Mouse (Mus musculus): ENCODE results near the gene Actrt2. TPM values are rescaled to one million over a fixed set of nuclear protein-coding genes. Genes with fewer than 3 reads are reported as not detected.

Actrt2 gene
- polyA plus RNA-seq, 1 experiment from 2014 or later: not detected

DNA sequence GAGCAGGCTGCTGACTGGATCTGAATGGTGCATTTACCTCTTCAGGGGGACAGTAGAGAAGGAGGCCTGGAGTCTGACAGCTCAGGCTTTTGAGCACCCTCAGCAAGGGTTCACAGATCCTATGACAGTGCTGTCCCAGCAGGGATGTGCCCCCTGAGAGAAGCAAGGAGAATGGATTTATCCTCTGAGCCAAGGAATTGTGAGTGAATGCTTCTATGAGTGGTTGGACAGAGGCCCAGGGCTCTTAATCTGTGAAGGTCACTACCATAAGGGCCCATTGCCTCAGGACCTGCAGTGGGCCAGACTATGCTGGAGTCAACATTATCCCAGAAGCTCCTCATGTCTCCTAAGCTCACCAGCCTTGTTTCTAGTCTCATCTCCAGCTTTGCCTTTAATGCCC is 7.6 kb downstream of the Actrt2 start:
- no peak overlapping the region for H3K9ac ChIP-seq (replicated peaks; ENCODE audit: low read length)
- ATAC-seq (replicated peaks; ENCODE audit: insufficient number of reproducible peaks, low FRiP score, low TSS enrichment, low read depth) (no peak), DNase-seq (ENCODE audit: low spot score) (no peak)
- H3K27ac ChIP-seq (replicated peaks; ENCODE audit: low read depth, low read length): no peak overlapping the region
- no peaks in the 10 kb centered on the region for H3K9me3 ChIP-seq (replicated peaks; ENCODE audit: control insufficient read depth, low read length)
- no peaks in the 10 kb centered on the region for H3K4me1 ChIP-seq (ENCODE audit: control insufficient read depth, insufficient read depth, low read length)
- H3K4me3 ChIP-seq (ENCODE audit: low read depth, low read length): no peak overlapping the region
- no peaks in the 10 kb centered on the region for H3K27me3 ChIP-seq (ENCODE audit: control insufficient read depth, insufficient read depth, low read length)
- H3K36me3 ChIP-seq (replicated peaks; ENCODE audit: control insufficient read depth, insufficient read depth, low read depth, low read length): no peaks in the 10 kb centered on the region
- H3K4me2 ChIP-seq (ENCODE audit: low read depth, low read length): no peak overlapping the region

DNA sequence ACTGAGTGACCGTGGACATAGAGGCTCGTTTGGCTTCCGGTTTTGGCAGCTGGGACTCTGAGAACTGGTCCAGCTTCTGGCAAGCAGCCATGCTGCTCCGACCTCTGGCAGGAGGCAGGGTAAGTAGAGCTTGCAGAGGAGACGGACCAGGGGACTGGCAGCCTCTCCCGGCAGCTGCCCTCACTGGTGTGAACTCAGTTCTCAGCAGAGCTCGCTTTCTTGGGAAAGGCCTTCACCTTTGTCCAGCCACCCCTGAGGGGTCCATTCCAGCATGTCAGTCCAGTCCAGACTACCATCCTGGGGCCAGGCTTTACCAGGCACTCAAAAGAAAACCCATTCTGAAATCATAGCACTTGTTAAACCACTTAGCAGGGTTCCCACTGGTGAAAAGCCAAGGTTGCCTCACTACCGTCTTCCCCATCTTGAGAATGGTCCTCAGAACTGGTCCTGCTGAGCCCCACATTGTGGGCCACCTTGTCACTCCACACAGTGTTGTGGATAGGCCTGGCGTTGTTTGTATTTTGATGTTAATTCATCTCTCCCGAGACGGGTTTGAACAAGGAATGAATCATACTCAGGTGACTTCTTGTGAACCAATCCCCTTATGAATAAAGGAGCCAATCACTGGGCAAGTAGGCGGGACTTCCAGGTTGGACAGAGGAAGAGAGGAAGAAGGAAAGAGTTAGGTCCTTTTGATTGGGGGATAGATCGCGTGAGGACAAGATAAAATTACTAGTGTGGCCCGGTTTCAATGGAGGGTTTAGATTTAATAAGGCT is 12.3 kb downstream of the Actrt2 start:
- H3K4me3 ChIP-seq (ENCODE audit: low read depth, low read length): no peak overlapping the region
- WGBS: 86% methylated on average over 15 of the region's 15 CpGs
- no peak overlapping the region for H3K9ac ChIP-seq (replicated peaks; ENCODE audit: low read length)
- DNase-seq (ENCODE audit: low spot score): no peak
- peaks cover 6% of the 10 kb centered on the region; the same call in 1 of the 2 replicates for H3K4me1 ChIP-seq (ENCODE audit: control insufficient read depth, insufficient read depth, low read length)
- H3K27me3 ChIP-seq (ENCODE audit: control insufficient read depth, insufficient read depth, low read length): no peaks in the 10 kb centered on the region
- H3K9me3 ChIP-seq (replicated peaks; ENCODE audit: control insufficient read depth, low read length): no peaks in the 10 kb centered on the region
- H3K27ac ChIP-seq (replicated peaks; ENCODE audit: low read depth, low read length): no peak overlapping the region
- no peaks in the 10 kb centered on the region for H3K36me3 ChIP-seq (replicated peaks; ENCODE audit: control insufficient read depth, insufficient read depth, low read depth, low read length)
- no peak for ATAC-seq (replicated peaks; ENCODE audit: insufficient number of reproducible peaks, low FRiP score, low TSS enrichment, low read depth)
- no peak overlapping the region for H3K4me2 ChIP-seq (ENCODE audit: low read depth, low read length)

DNA sequence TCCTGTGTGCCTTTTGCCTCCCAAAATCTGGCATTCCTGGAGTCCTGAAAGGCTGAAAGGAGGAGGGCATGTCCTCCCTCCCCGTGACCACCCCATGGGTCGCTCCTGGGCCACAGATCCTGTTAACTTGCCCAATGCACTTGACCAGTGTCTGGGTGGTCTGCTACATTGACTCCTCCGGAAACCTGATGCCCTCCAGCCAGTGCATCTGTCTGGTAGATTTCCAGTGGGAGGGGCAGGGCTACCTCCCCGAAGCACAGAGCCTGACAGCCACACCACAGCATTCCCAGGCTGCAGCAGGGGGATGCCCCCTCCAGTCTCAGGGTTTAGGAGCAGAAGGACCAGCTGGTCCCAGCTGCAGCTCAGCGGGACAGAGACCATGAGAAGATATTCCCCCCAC is 15.2 kb downstream of the Actrt2 start:
- DNase-seq (ENCODE audit: low spot score): peak; percentile 58
- no peak overlapping the region for H3K9ac ChIP-seq (replicated peaks; ENCODE audit: low read length)
- H3K9me3 ChIP-seq (replicated peaks; ENCODE audit: control insufficient read depth, low read length): no peaks in the 10 kb centered on the region
- H3K4me3 ChIP-seq (ENCODE audit: low read depth, low read length): no peak overlapping the region
- no peak overlapping the region for H3K27ac ChIP-seq (replicated peaks; ENCODE audit: low read depth, low read length)
- H3K36me3 ChIP-seq (replicated peaks; ENCODE audit: control insufficient read depth, insufficient read depth, low read depth, low read length): no peaks in the 10 kb centered on the region
- H3K4me2 ChIP-seq (ENCODE audit: low read depth, low read length): no peak overlapping the region
- peak; percentile 64 for ATAC-seq (replicated peaks; ENCODE audit: insufficient number of reproducible peaks, low FRiP score, low TSS enrichment, low read depth)
- peaks cover 6% of the 10 kb centered on the region; the same call in 1 of the 2 replicates for H3K4me1 ChIP-seq (ENCODE audit: control insufficient read depth, insufficient read depth, low read length)
- 12% methylated on average over 5 of the region's 5 CpGs for WGBS
- H3K27me3 ChIP-seq (ENCODE audit: control insufficient read depth, insufficient read depth, low read length): no peaks in the 10 kb centered on the region

DNA sequence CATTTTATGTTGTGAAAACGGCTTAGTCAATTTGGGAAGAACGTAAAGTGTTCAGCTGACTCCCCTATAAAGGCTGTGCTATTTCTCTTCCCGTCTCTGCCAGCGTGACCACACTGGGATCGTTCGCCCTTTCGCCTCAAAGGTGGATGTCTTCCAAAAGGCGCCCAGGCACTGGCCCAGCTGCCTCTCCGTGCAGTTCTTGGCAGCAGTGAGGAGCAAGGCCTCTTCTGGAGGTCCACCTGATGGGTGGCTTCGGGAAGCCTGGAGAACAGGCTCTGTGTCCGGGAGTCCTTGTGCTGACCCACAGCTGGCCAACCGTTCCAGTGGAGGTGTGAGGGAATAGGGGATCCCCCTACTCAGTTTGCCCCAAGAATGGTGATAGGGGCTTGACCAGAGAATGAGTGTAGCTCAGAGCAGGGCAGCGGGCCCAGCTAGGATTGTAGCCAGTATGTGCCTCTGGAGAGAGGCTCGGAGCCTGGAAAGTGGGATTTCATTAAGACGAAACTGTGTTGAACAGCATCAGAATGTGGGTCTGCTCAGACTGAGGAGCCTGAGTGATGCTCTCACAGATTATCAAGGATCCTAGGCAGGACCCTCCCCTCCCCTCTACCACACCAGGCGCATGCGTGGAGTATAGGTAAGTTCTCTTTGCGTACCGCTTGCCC is 18.5 kb downstream of the Actrt2 start:
- WGBS: 77% methylated on average over 19 of the region's 19 CpGs

DNA sequence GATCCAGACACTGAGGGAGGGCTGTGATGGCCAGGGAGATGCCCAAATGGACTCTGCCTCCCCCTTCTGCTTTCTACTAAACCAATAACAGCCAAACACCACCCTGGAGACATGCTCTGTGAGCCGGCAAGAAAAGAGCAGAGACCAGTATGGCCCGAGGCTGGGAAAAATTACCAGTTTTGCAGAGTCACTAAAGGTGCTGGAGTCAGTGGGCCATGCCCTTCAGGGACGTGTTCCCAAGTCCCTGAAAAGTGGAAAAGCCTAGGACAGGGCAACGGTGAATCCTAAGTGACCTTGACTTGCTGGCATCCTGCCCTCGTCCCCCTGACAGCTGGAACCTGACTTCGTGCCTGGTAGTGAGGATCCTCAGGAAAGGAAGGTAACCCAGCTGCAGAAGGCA is 25.2 kb downstream of the Actrt2 start:
- Histone ChIP-seq H3K9ac (replicated peaks; ENCODE audit: low read length) (no peak overlapping the region), H3K36me3 (replicated peaks; ENCODE audit: control insufficient read depth, insufficient read depth, low read depth, low read length) (no peaks in the 10 kb centered on the region), H3K4me3 (ENCODE audit: low read depth, low read length) (no peak overlapping the region), H3K4me1 (ENCODE audit: control insufficient read depth, insufficient read depth, low read length) (peaks cover 13% of the 10 kb centered on the region), H3K27ac (replicated peaks; ENCODE audit: low read depth, low read length) (no peak overlapping the region), H3K27me3 (ENCODE audit: control insufficient read depth, insufficient read depth, low read length) (peaks cover 40% of the 10 kb centered on the region), H3K9me3 (replicated peaks; ENCODE audit: control insufficient read depth, low read length) (no peaks in the 10 kb centered on the region), H3K4me2 (ENCODE audit: low read depth, low read length) (no peak overlapping the region)
- ATAC-seq (replicated peaks; ENCODE audit: insufficient number of reproducible peaks, low FRiP score, low TSS enrichment, low read depth) (no peak), DNase-seq (ENCODE audit: low spot score) (no peak)
- 4% methylated on average over 6 of the region's 6 CpGs for WGBS

More for the DNA sequence above, 18.5 kb downstream of the Actrt2 start:
- H3K4me1 ChIP-seq (ENCODE audit: control insufficient read depth, insufficient read depth, low read length): peaks cover 6% of the 10 kb centered on the region; the same call in 1 of the 2 replicates
- no peak overlapping the region for H3K27ac ChIP-seq (replicated peaks; ENCODE audit: low read depth, low read length)
- H3K4me2 ChIP-seq (ENCODE audit: low read depth, low read length): no peak overlapping the region
- H3K4me3 ChIP-seq (ENCODE audit: low read depth, low read length): no peak overlapping the region
- H3K27me3 ChIP-seq (ENCODE audit: control insufficient read depth, insufficient read depth, low read length): no peaks in the 10 kb centered on the region
- ATAC-seq (replicated peaks; ENCODE audit: insufficient number of reproducible peaks, low FRiP score, low TSS enrichment, low read depth) (no peak), DNase-seq (ENCODE audit: low spot score) (no peak)
- H3K36me3 ChIP-seq (replicated peaks; ENCODE audit: control insufficient read depth, insufficient read depth, low read depth, low read length): no peaks in the 10 kb centered on the region
- no peaks in the 10 kb centered on the region for H3K9me3 ChIP-seq (replicated peaks; ENCODE audit: control insufficient read depth, low read length)
- no peak overlapping the region for H3K9ac ChIP-seq (replicated peaks; ENCODE audit: low read length)

DNA sequence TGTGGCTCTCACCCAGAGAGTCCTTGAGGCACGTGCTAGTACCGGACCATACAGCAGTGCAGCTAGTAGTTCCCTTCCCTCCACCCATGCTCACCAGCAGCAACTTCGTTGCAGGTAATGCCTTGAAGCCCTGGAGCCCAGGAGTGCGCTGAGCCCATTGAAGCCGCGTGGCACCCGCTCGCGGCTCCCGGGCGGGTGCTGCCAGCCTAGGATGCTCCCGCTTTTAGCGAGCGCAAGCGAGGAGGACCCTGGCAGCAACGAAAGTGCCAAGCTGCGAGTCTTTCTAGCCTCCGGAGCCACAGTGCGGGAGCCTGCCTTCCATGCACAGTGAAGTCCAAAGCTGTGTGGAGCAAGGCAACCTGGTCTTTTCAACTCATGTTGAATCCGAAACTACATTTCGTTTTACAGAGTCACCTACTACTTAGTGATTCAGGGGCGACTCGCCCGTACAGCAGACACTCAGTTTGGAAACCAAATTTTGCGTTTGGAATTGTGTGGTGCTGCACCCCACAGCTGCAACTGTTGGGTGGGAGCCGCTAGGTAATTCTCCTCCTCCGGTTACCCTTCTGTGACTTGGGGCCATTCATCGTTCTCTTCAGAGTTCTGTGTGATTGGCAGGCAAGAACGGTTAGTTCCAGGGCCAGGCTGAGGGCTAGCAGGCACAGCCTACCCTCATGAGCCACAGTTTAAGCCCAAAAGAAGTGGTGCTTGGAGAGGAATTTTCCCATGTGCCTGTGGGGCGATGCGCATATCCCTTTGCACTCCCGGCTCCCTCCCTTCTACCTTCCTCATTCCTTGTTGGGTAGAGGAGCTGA is 26.2 kb downstream of the Actrt2 start:
- Histone ChIP-seq H3K4me2 (ENCODE audit: low read depth, low read length) (peak overlapping the region; percentile 34), H3K36me3 (replicated peaks; ENCODE audit: control insufficient read depth, insufficient read depth, low read depth, low read length) (no peaks in the 10 kb centered on the region), H3K9me3 (replicated peaks; ENCODE audit: control insufficient read depth, low read length) (no peaks in the 10 kb centered on the region), H3K27ac (replicated peaks; ENCODE audit: low read depth, low read length) (no peak overlapping the region), H3K4me3 (ENCODE audit: low read depth, low read length) (peak overlapping the region; percentile 8; the same call in 1 of the 2 replicates), H3K9ac (replicated peaks; ENCODE audit: low read length) (peak overlapping the region; percentile 51), H3K27me3 (ENCODE audit: control insufficient read depth, insufficient read depth, low read length) (peaks cover 42% of the 10 kb centered on the region), H3K4me1 (ENCODE audit: control insufficient read depth, insufficient read depth, low read length) (peaks cover 15% of the 10 kb centered on the region)
- 2% methylated on average over 32 of the region's 32 CpGs for WGBS
- DNase-seq (ENCODE audit: low spot score) (peak; percentile 54), ATAC-seq (replicated peaks; ENCODE audit: insufficient number of reproducible peaks, low FRiP score, low TSS enrichment, low read depth) (no peak)

DNA sequence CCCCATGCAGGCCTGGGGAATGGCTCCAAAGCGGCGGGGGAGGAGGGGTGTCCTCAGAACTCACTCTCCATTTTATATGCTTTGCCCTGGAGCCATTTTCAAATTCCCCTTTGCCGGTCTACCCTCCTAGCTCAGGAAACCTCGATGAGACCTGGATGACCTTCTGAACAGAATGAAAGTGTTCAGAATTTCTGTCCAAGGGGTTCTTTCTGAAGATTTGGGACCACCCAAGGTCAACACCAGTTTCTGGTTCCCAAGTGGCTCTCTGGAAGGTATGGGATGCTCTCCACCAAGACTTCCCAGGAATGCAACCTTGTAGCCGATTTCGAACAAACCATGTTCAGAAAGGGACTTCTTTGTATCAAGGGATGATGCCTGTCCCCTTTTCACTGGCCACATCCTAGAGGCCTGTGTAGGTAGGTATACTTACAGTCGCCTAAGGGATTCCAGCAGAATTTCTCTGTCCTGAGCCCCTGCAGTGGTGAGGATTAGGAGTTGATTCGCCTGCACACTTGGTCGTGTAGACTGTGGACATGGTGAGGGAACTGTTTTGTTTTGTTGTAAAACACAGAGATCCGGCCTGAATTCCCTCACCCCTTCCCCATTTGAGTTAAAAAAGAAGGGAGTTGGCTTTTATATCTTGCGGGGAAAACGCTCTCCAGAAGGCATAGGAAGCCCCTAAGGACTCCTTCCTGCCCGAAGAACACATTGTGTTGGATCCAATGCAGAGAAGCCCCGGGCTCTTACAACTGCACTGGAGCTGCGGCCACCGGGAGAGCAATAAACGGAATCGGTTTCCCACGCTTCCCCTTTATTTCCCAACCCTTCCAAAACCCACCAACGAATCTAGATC is 27.0 kb downstream of the Actrt2 start:
- Histone ChIP-seq H3K4me2 (ENCODE audit: low read depth, low read length) (peak overlapping the region; percentile 34), H3K27me3 (ENCODE audit: control insufficient read depth, insufficient read depth, low read length) (peaks cover 42% of the 10 kb centered on the region), H3K9me3 (replicated peaks; ENCODE audit: control insufficient read depth, low read length) (no peaks in the 10 kb centered on the region), H3K27ac (replicated peaks; ENCODE audit: low read depth, low read length) (no peak overlapping the region), H3K36me3 (replicated peaks; ENCODE audit: control insufficient read depth, insufficient read depth, low read depth, low read length) (no peaks in the 10 kb centered on the region), H3K4me3 (ENCODE audit: low read depth, low read length) (no peak overlapping the region; the same call in 1 of the 2 replicates), H3K4me1 (ENCODE audit: control insufficient read depth, insufficient read depth, low read length) (peaks cover 15% of the 10 kb centered on the region), H3K9ac (replicated peaks; ENCODE audit: low read length) (peak overlapping the region; percentile 51; the same call in 1 of the 2 replicates)
- DNase-seq (ENCODE audit: low spot score) (peak; percentile 49), ATAC-seq (replicated peaks; ENCODE audit: insufficient number of reproducible peaks, low FRiP score, low TSS enrichment, low read depth) (no peak)
- WGBS: 2% methylated on average over 20 of the region's 20 CpGs

Measured in embryonic facial prominence, embryonic 11.5 days (tissue).